Mouse (Mus musculus): ENCODE results near the gene Slc2a1. TPM values are rescaled to one million over a fixed set of nuclear protein-coding genes. Genes with fewer than 3 reads are reported as not detected.

The Slc2a1 gene
- total RNA-seq, 2 experiments from 2014 or later, result 9.1 to 12.9 TPM

DNA sequence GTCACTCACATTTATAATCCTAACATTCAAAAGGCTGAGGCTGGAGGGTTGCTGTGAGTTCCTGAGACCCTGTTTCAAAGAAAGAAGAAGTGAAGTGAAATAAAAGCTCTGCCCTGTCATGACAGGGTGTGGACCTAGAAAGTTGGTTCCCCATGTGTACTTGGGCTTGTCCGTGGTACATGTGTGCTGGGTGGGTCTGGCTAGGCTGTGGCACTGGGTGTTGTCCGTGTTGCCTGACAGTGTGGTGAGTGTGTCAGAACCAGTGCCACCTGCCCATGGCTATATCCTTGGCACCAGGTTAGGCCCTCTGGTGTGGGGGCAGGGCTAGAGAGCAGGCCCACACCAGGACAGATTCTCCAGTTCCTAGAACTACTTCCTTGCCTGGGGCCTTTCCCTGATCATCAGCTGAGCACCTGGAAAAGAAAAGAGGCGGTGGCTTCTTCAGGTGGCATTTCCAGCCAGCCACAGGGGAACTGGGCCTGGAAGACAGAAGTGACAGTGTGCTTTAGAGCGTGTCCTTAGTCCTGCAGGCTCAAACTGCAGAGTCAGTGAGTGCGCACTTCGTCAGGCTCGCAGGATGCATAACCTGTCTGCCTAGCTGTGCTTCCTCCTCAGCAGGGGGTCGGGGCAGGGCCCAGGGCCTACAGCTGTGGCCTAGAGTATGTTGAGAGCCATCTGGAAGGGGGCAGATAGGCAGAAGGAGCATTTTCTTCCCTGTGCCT lies 22.8 kb downstream of the Slc2a1 start:
- no peak for DNase-seq

DNA sequence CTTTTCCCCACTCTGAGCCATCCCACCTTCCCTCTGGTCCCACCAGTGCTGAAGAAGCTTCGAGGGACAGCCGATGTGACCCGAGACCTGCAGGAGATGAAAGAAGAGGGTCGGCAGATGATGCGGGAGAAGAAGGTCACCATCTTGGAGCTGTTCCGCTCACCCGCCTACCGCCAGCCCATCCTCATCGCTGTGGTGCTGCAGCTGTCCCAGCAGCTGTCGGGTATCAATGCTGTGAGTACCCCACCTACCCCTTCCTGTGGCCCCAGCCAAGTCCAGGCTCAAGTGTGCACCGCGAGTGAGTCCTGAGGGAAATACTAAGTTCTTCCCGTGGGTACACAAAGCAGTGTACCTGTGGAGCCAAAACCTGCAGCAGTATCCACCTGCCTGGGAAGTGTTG lies 24.8 kb downstream of the Slc2a1 start:
- DNase-seq, result no peak

DNA sequence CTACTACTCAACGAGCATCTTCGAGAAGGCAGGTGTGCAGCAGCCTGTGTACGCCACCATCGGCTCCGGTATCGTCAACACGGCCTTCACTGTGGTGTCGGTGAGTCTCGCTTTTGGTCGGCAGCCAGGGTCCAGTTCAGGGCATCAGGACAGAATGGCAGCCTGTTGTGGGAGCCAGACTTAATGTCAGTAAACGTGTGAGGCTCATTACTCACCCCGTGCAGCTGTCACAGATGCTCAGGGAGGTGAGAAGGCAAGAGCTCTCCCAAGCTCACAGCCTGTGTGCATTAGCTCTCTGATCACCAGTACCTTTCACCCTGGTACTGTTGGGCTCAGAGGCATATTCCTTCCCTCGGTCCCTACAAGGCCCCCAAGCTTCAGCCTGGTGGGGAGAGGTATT lies 25.3 kb downstream of the Slc2a1 start:
- no peak for DNase-seq

DNA sequence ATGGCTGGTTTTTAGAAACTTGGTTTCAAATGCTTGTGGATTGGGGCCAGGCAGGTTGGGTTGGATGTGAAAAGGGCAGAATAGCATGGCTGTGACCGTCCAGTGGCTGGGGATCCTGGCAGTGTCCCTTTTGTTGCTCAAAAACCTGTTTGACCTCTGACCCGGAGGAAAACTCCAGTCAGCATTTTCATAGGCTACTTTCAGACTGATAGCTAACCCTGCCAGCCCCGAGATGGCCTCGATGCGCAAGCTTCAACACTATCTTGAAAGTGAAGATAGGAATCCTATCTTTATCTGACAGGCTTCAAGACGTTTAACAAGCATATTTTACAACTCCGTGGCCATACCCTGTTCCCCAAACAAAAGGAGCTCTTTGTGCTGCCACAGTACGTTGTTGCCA lies 28.8 kb downstream of the Slc2a1 start:
- DNase-seq, result no peak

DNA sequence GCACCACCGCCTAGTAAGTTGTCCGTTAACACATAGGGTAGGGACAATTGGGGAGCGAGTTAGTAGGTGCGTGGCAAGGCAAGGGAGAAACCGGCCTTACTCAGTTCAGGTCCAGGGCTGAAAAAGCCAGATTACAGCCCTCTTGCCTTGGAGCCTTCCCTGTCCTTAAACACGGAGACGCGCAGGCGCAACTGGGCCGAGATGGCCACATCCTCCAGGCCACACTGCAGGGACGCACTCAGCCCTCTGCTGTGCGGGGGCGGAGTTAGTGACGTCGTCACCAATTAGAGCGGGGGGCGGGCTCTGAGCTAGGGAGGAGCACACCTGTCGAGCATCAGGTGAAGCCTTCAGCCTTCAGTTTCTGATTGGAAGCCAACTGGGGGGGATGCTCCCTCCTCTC lies 29.7 kb downstream of the Slc2a1 start:
- DNase-seq, result peak; percentile 79

DNA sequence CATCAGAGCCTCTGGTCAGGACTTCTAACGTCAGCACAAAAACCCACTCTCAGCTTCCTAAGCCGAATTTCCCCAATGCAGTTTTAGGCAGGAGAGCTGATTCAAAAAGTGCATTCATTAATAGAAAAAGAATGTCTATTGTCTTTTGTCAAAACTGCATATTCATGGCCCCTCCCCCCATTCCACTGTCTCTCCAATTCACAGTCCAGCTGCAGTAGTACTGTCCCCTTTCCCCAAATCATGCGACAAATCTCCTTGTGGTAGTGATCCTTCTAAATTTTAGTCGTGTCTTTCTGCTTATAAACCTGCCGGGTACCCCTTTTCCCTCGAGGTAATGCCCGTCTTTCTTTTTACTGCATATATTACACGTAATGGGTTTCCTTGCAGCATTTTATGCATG lies 30.3 kb downstream of the Slc2a1 start:
- no peak for DNase-seq

DNA sequence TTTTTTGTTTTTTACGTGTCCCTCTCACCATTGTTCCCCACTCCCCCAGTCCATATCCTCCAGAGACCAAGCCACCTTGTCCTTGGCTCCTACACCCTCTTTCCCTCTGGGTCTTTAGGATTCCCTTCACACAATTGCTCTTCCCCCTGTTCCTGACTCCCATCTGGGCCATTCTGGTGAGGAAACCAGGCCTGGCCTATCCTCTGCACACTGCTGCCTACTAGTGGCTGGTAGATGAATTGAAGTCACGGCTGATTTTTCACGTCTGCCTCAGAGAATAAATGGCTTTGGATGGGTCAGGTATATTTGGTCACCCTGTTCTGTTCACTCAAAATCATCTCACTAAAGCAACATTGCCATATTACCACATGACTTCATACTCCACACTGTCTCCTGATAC lies 31.6 kb downstream of the Slc2a1 start:
- peak; percentile 33 for DNase-seq

DNA sequence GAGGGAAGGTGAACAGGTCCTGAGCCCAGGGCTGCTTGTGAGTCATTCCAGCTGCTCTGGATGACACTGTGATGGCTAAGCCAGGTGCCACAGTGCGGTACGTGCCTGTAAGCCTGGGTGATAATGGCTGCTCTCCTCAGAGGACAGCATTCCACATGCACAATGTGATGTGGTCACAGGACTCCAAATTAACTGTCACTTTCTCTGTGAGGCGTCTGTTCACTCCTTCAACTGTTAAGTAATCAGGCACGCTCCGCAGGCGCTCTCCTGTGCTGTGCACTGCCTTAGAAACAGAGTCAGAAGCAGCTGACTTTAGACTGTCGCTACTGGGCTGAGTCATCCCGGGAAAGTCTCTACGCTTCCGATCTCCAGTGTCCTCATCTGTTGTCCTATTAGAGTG lies 32.7 kb downstream of the Slc2a1 start:
- DNase-seq, result no peak

DNA sequence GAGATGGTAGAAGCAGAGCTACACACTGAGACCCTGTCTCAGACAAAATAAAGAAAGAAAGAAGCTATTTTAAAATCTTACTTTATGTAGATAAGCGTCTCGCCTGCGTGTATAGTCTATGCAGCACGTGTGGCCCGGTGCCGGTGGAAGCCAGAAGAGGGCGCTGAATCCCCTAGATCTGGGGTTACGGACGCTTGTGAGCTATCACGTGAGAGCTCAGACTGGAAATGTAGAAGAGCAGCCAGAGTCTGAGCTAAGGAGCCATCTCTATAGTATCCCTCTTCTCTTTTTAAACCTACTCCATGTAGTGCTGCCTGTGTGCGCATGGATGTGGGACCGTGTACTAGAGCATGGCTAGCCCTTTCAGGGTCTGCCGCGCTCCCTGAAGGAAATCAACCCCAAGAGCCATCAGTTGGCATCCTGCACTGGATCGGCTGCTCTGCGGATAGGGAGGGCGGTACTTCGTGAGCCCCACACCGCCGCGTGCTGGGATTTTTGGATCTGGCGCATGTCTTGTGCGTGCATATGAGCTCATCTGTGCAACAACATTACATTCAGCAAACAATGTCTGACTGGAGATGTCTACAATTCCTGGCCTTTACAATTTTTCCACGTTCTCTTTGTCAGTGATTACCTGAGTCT lies 33.8 kb downstream of the Slc2a1 start:
- peak; percentile 79 for DNase-seq

DNA sequence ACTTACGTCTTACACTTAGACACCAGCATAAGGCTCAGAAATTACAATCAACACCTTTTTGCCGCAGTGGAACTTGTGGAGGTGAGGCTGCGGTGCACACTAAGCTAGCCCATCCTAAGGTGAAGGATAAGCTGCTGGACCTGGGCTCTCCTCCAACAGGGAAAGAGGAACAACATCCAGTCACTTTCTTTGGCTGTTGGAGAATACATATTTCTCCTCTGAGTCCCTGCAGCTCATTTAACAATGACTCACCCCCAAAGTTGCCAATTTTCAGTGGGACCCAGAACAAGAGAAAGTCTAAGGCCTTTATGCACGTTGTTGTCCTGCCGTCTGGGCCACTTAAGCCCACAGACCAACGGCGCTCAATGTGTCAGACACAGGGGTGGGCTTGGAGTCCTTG lies 38.3 kb downstream of the Slc2a1 start:
- peak; percentile 44 for DNase-seq

DNA sequence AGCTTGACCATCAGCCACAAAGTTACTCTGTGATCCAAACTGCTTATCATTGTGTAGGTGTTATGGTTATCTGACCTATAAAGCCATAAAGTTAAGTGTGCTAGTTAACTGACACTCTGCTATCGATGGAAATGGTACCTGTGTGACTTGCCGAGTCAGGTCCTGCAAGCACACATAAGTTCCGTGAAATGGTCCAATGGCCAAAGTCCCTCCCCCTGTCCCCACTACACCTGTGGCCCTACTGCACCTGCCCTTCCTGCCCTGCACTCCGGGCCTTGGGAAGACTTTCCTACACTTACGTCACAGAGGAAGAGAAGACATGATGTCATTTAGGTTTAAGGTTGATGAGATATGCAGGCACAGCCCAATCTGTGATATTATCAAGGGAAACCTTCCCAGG lies 38.8 kb downstream of the Slc2a1 start:
- DNase-seq, result no peak

DNA sequence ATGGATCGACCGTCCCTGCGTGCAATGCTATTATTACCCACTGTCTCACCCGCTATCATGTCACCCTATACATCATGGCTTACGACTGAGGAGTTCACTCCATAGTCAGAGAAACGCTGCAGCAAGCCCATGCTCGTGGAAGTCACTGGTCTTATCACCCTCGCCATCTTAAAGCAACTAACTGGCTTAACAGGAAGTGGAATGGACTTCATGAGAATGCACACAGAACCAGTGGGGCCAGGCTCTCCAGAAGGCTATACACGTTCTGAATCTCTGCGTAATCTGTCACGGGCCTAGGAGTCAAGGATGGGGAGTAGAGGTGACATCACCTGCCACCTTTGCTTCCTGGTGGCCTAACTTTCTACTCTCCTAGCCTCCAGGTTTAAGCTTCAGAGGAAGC lies 40.2 kb downstream of the Slc2a1 start:
- no peak for DNase-seq

DNA sequence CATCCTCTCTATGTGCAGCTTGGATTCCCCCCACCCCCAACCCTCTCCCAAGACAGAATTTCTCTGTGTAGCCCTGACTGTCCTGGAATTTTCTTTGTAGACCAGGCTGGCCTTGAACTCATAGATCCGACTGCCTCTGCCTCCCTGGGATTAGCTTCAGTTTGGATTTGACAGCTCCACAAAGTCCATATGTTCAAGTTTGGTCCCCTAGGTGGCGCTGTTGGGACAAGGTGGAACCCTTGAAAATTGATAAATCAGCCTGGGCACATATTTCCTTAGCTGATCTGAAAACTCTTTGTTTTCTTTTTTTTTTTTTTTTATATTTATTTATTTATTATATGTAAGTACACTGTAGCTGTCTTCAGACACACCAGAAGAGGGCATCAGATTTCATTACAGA lies 48.7 kb downstream of the Slc2a1 start:
- DNase-seq, result peak; percentile 85

DNA sequence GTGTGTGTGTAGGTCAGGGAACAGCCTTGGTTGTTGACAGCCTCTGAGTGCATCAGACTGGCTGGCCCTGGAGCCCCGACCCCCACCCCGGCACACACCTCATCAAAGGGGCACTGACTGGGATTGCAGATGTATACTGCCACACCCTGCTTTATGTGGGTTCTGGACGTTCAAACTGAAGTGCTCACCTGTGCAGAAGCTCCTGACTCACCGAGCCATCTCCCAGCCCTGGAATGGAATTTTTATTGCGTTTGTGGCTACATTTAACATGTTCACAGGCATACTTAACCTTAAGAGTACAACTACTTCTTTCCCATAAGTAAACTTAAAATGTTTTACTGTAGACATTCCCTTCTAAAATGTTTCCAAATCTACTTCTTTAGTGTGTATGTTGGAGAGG lies 49.4 kb downstream of the Slc2a1 start:
- no peak for DNase-seq

DNA sequence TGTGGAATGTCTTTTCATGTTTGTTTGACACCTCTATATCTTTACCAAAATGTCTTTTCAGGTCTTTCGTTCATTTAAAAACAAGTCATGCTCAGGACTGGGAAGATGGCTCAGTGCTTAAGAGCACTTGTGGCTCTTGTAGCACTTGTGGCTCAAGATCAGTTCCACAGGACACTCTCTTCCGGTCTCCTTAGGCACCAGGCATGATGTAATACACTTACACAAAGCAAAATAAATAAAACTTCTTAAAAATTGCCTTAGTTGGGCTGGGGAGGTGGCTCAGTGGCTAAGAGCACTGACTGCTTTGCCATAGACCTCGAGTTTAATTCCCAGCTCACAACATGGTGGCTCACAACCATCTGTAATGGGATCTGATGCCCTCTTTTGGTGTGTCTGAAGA lies 52.8 kb downstream of the Slc2a1 start:
- DNase-seq, result no peak

DNA sequence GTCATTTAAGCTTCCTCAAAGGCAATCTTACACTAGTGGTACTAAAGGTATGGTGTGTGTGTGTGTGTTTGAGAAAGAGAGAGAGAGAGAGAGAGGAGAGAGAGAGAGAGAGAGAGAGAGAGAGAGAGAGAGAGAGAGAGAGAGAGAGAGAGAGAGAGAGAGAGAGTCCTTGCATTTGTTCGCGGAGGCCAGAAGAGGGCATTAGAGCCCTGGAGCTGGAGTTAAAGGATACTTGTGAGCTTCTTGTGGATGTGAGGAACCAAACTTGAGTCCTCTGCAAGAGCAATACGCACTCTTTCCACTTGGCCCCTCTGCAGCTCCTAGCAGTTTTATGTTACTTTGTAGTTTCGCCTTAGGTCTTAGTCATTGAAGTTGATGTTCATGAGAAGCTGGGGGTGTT lies 54.5 kb downstream of the Slc2a1 start:
- no peak for DNase-seq

DNA sequence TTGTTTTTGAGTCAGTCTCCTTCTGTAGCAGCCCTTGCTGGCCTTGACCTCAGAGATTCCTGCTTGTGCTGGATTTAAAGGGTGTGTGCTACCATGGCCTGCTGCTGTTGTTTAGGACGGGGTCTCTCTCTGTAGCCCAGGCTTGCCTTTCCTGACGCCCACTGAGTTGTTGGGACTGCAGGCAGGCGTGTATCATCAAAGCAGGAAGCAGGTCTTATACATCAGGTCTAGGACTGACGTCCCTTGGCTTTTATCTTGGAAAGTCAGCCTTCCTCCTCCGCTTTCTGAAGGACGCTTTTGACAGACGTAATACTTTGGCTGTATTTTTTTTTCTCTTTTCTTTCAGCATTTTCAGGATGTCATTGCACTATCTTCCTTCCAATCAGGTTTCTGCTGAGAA lies 57.4 kb downstream of the Slc2a1 start:
- no peak for DNase-seq

DNA sequence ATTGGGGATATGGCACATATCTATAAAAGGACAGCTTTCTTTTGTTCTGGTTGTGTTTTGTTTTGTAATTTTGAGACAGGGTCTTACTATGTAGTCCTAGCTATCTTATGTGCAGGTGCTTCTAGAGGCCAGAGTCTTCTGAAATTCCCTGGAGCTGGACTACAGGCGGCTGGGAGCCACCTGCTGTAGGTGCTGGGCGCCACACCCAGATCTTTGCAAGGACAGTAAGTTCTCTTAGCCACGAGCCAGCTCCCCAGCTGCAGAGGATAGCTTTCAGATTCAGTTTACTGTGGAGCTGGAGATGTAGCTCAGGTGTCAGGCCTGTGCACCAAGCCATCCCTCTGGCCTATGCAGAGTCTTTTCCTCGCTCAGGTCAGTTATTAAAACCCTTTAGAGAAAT lies 58.6 kb downstream of the Slc2a1 start:
- DNase-seq, result no peak

DNA sequence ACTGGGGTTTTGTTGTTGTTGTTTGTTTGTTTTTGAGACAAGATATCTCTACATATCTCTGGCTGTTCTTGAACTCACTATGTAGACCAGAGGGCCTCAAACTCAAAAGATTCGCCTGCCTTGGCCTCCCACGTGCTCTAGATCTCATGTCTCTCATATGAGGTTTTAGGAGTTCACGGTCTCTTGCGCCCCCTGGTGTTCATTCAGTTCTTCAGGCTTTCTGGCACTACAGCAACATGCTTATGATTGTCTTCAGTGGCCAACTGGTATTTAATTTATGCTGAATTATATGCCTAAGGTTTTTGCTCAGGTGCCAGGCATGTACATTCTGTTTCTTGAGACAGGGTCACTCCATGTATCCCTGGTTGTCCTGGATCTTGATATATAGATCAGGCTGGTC lies 59.2 kb downstream of the Slc2a1 start:
- peak; percentile 89 for DNase-seq

DNA sequence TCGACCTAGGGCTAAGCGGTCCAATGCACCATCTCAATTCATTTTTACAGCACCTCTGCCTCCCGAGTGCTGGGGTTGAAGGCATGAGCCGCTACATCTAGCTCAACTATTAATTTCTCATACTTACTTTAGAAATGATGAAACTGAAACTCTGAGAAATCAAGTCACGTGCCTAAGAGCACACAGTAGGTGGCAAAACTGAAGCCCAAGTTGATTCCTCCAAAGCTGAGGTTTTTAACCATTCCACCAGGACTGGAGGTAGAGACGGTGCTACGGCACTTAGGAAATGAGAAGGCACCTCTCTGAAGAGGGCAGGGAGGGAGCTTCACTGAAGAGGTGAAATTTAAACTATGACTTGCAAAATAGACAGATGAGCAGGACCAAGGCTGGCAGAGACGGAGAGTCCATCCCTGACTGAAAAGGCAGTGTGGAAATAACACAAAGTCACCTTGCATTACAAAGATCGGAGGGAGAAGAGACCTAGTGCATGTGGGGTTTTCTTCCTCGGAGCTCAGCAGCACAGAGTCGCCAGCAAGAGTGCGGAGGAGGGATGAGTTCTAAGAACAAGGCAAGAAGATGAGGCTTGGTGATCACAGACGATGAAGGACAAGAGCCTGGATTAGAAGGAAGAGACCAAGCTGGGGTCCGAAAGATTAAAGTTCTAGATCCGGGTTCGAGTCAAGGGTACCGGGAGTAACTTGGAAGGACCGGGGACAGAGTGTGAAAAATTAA lies 64.6 kb downstream of the Slc2a1 start:
- DNase-seq, result no peak

DNA sequence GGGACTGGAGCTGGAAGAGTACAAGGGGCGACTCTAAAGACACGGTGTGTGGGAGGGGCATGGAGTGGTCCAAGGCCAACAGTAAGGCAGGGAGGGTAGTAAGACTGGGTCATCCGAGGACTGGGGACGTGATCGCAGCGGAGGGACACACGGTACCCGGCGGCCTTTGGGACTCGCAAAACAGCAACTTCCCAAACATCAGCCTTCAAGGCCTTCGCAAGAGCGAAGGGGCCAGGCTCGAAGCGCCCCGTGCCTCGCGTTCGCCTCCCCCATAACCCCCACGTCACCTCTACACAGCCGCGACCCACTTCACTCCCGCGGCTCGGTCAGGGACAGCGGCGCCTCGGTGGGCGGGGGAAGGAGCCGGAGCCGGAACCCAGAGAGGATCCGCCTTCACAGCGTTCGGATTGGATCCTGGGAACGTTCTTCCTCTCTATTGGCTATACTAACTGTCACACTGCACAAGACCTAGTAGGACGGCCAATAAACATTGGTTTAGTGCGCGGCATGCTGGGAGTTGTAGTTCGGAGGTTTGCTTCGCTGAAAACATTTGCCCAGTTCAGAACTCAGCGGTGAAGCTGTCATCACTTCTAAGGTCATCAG lies 65.4 kb downstream of the Slc2a1 start, which contains the start of gene Zfp691:
Gene Zfp691 (minus strand): TSS at position 345 of the 603 bp plus-strand sequence.
- DNase-seq, result peak; percentile 94

DNA sequence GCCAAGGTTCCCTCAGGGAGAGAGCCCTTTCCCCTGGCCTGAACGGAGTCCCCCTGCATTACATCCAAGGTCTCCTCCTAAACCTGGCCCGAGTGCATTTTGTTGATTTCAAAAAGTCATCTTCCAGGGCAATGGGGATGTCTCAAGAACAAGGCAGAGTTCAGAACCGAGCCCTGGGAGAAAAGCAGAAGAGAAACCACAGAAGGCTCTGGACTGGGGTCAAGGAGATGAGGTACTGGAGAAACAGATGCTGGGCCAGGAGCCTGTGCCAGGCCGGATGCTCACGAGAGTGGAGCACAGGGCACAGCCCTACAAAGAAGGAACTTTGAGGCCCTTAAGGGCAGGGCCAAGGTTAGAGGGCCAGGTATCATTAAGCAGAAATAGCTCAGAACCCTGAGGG lies 69.2 kb downstream of the Slc2a1 start:
- no peak for DNase-seq

DNA sequence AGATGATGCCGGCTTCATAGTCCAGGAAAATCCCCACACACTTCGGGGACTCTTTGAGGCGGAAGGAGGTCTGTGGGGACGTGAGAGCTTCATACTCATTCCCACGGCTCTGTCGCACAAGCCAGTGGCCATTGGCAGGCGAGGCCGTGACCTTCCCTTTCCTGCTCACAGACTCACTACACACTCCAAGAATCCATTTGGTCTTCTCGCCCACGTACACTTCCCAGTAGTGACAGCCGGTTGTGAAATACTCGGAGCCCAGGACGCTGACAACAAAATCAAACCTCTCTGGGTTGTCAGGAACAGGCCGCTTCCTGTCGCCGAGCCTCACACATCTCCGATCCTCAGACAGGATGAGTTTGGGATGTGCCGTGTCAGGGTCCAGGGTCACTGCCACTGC lies 69.8 kb downstream of the Slc2a1 start:
- DNase-seq, result no peak
